Mouse (Mus musculus) testis, adult 2 months (tissue): Measurements from ENCODE around the gene Atad1.

Source experiments
- CTCF ChIP-seq: fragments of 200-500 bp; IDR thresholded peaks from 2 replicates; pipeline ENCODE4 v1.5.1; 2012; ENCODE audit warnings: low read depth, mild to moderate bottlenecking, inconsistent platforms, low read length, moderate library complexity; ENCODE audit not compliant: control insufficient read depth, insufficient read depth, insufficient replicate concordance
- POLR2A ChIP-seq: fragments of 200-500 bp; IDR thresholded peaks from 2 replicates; pipeline ENCODE4 v1.6.1; 2012; ENCODE audit warnings: low read depth, mild to moderate bottlenecking, inconsistent platforms, low read length, moderate library complexity; ENCODE audit not compliant: control insufficient read depth

DNA sequence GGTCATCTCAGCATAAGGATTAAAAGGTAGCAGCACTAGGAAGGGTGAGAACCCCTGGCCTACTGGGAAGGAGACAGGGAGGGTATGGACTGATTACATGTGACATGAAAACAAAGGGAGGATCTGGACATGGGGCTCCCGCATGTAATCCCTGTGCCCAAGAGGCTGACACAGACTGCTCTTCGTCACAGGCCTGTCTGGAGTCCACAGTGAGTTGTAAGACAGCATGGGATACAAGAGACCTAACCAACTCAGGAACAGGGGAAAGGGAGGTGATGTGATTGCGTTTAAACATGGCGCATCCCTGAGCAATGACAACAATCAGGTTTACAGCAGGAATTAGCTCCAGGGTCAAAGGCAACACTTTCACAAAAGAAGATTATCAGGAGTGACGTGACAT lies 30.6 kb downstream of the Atad1 start:
- TF ChIP-seq CTCF (no peak), POLR2A (no peak)
